Mouse (Mus musculus) cerebellum, postnatal 25 days (tissue): ENCODE measurements around the gene Cort.
"Not testable (repeated sequence)": the region's sequence is repeated elsewhere in the genome, so short reads cannot be mapped to it uniquely, and the experiment has no call there.

Experiments used
- DNase-seq, 2 experiments: peaks; one replicate each; pipeline ENCODE4 v3.0.0; 2021; ENCODE audit warnings: mixed read lengths in 2 of 2

The Cort gene

DNA sequence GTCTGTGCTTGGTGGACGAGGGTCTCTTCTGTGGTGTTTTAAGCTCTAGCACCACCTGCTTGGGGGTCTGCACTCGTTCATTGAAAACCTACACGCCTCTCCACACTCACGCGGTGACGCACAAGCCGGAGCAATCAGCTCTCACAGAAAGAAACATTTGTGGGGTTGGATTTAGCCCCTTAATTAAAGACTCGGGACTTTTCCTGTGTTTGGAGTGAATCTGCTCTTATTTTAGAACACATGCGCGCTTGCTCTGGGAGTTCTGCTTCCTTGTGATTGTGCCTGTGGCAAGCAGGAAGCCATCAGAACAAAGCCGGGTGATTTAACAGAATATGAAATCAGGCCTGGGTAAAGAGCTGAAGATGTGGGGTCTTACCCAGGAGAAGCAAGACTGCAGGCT lies at the start of gene Cort:
Gene Cort (minus strand): TSS at position 101 of the 400 bp plus-strand sequence.
- no peak for DNase-seq

DNA sequence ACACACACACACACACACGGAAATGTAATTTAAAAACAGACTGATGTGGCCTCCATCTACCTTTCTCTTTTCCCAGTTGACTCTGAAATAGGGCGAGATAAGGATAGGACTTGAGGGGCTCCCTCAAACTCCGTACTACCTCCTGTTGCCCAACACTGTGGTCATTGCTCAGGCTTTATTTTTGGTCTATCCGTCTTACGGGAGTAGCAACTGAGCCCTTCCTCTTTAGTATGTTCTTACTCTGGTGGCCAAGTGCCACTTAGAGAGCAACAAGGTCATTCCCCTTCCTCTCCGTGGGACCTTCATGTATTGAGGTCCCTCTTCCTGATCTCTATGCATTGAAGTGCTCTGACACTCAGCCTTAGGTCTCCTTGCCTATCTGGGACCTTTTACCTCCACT lies 47.1 kb upstream of the Cort start:
- no peak for DNase-seq

DNA sequence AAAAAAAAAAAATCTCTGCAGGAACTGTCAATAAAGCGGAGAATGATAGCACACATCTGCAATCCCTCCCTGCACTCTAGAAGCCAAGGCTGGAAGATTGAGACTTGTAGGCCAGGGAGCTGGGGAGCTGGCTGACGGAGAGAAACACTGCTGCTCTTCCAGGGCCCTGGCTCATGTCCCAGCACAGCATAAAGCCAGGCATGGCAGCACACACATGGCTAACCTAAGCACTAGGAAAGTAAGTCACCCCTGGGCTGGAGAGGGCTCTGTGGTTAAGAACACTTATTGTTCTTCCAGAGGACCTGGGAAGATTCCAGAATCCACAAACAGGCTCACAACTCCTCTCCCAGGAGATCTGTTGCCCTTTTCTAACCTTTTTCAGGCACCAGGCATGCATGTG lies 46.1 kb upstream of the Cort start:
- DNase-seq, result peak; percentile 58 to 76

DNA sequence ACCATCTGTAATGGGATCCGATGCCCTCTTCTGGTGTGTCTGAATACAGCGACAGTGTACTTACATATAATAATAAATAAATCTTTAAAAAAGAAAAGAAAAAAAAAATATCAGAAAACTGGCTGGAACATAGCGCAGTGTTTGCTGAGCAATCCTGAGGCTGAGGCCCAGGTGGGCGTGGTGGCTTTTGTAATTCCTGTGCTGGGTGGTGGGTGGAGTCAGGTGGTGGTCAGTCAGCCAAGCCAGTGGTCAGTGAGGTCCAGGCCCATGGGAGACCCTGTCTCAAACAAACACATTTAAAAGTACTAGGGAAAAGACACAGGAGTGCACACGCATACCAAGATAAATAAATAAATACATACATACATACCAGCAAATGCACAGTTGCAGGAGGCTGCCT lies 45.5 kb upstream of the Cort start:
- no peak for DNase-seq

DNA sequence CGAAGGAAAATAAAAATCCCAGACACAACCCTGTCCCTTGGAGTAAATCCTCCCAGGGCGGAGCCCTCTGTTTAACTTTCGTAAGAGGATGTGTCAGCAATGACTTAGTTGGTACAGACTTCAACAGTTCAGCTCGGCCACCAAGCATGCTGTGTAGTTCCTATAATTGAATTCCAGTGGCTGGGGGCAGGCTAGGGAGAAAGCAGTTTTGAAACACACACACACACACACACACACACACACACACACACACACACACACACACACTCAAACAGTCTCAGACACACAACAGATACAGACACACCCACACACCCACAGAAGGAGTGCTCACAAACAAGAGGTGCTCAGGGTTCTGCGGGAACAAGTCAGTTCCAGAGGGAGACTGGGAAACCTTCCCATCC lies 45.0 kb upstream of the Cort start:
- no peak for DNase-seq

DNA sequence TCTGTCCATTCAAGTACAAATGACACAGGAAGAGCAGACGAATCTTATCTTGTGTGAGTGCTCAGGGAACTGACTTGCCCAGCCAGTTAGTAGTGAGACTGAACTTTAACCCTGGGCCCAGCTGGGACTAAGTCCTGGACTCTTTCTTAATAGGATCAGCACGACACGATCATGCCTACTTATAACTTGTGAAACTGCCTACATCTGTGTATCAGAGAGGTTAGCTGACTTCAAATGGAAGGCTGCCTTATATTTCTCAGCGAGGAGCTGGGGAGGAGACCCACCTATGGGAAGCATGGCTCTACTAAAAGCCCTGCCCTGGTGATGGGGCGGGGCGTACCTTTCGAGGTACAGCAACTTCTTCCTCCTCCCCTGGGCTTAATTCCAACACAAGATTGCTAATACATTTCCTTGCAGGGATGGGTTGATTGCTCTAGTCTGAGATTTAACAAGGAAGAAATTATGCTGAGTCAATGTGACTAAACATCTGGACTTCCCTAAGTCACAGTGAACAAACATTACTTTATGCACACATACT lies 43.9 kb upstream of the Cort start:
- DNase-seq, result no peak

DNA sequence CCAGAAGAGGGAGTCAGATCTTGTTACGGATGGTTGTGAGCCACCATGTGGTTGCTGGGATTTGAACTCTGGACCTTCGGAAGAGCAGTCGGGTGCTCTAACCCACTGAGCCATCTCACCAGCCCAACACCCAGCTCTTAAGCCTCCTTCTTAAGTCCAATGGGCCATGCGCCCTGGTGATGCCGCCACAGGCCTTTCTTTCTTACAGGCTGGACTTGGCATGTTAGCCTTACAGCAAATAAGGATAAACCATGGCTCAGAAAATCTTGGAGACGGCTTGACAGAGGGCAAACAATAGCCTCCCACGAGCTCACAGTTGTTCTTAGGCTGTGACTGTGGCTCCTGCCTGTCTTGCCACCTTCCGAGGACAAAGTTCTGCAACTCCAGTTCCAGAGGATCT lies 43.4 kb upstream of the Cort start:
- DNase-seq, result not testable (repeated sequence)

DNA sequence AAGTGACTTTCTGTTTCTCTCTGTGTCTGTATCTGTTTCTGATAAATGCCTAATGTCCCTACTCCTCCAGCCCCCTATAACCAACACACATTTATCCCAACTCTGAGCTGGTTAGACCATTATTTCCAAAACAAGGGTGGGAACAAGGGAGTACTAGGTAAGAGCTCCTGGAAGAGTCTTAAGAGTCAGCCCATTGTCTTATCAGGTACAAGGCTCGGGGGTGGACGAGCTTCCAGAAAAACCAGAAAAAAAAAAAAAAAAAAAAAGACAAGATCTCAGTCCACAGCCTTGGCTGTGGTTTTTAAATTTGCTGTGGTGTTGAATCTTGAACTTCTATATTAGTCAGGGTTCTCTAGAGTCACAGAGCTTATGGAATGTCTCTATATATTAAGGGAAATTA lies 41.5 kb upstream of the Cort start:
- no peak for DNase-seq

DNA sequence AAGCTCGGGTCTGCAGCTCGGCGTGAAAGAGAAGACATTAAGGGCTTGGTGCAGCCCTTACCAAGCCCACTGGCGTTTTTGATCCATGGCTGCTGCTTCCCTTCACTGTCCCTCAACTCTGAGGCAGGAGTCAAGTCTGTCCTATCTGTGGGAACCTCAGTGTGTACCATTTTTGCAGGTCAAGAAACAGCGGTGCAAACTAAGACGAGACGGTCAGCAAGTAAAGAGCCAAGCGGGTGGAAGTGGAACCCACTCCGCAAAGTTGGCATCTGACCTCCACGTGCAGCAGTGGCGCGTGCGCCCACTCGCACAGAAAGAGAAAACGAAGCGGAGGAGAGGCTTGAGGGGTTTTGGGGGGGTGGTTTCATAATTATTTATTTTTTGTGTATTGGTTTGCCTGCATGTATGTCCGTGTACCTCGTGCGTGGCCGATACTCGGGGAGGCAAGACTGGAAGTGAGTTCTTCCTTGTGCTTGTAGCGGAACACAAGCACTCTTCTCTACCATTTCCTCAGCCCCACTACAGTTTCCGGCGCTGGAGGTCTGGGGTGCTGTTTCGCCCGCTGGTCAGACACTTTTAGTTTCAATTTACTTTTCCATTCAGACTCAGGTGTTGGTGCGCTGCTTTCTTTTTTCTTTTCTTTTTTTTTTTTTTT lies 40.5 kb upstream of the Cort start:
- peak in 1 of 2 experiments; percentile 29 for DNase-seq

DNA sequence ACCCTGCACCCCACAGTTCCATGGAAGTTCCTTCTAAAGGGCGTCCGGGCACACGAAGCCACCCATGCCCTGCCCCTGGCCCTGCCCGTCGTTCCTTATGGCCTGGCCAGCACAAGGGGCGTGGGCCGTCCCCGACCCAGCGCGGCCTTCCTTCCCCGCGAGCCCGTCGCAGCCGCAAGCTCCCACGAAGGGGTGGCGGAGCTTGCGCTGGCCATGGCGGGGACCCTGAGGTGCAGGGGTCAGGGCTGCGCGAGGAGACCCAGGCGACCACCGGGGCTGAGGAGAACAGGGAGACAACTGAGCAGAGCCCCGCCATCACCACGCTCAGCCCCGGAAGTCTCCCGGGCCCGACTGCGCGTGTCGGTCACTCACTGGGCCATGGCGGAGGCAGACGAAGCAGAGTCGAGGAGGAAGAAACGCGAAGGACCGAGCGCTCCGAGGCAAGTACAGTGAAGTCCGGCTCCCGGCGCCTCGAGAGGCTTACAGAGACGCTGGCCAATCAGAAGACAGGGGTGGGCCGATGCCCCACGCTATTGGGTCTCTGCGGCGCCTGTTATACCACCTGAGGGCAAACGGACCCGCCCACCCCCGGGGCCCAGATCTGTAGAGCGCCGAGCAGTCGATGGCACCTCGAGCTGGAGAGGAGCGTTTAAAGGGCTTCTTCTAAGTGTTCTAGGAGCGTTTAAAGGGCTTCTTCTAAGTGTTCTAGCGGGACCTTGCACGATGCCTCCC lies 39.8 kb upstream of the Cort start, which contains the start of gene Pgd:
Gene Pgd (minus strand): TSS at position 557 of the 732 bp plus-strand sequence.
- peak; percentile 97 to 98 for DNase-seq

DNA sequence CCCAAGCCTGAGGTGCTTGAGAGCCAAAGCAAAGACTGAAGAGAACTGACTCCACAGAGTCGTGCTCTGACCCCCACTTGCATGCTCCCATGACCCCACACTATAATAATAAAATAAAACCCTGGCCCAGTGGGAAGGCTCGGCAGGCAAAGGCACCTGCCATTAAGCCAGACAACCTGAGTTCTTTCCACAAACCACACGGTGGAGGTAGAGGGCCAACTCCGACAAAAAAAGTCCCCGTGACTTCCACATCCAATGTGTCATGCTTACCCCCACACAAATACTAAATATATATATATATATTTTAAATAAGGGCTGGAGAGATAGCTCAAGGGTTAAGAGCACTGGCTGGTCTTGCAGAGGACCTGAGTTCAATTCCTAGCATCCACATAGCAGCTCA lies 37.6 kb upstream of the Cort start:
- DNase-seq, result no peak

GRCm38 (mm10) chr4:149163196-149163595 lies 36.6 kb upstream of the Cort start:
- DNase-seq, result no peak

DNA sequence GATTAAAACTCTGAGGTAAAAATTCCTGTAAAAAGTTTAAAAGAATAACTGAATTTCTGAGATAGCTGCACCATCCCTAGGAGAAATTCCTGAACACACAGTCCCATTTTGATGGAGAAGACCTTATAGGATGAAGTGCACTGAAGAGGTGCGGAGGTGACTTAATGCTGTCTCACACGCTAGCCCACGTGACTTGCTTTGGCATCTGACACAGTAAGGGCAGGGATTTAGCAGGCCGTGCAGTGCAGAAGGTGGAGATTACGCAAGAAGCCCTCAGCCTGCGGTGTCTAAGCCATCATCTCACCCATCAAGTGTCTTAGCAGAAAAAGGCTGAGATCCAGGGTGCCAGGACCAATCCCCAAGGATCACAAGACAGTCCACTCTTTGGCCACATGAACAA lies 34.6 kb upstream of the Cort start:
- no peak for DNase-seq

- DNase-seq, result no peak
These were observed 33.3 kb upstream of the Cort start for GRCm38 (mm10) chr4:149159891-149160290.

DNA sequence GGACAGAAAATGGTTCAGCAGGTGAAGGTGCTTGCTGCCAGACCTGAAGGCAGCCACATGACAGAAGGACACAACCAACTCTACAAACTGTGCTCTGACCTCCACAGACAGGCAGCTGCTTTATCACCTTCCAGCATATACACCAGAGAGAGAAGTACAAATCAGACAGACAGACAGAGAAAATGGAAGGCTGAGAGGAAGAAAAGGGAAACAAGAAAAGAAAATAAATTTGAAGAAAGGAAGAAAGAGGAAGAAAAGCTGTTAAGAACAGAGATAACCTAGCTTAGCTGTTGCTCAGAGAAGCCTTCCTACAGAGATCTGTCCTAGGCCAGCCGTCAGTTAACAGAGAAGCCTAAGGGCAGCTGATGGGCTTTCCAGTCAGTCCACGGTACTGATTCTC lies 32.6 kb upstream of the Cort start:
- no peak for DNase-seq

GRCm38 (mm10) chr4:149157415-149157973 lies 30.9 kb upstream of the Cort start:
- DNase-seq, result no peak

DNA sequence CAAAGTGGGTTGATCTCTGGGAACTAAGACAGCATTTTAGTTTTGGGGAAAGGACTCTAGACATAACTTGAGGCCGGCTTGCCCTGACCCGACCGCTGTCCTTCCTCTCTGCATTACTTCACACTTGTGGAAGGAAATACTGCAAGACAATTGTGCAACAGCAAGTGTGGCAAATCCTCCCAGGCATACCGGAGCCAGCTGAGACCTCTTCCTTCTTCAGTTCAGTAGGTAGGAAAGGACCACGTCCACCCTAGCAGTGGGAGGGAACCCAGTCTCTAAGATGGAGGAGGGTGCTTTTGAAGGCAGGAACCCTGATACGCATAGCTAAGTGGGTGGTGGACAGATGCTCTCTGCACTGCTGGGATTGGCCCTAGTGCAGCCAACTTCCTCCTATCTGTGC lies 29.1 kb upstream of the Cort start:
- DNase-seq, result no peak

- DNase-seq, result no peak
These were observed 28.3 kb upstream of the Cort start for GRCm38 (mm10) chr4:149154859-149155258.

- no peak for DNase-seq
These were observed 24.2 kb upstream of the Cort start for GRCm38 (mm10) chr4:149150721-149151120.

GRCm38 (mm10) chr4:149150256-149150655 lies 23.7 kb upstream of the Cort start:
- DNase-seq, result no peak

GRCm38 (mm10) chr4:149149611-149150010 lies 23.0 kb upstream of the Cort start:
- DNase-seq, result no peak

- no peak for DNase-seq
These were observed 22.6 kb upstream of the Cort start for GRCm38 (mm10) chr4:149149196-149149595.

DNA sequence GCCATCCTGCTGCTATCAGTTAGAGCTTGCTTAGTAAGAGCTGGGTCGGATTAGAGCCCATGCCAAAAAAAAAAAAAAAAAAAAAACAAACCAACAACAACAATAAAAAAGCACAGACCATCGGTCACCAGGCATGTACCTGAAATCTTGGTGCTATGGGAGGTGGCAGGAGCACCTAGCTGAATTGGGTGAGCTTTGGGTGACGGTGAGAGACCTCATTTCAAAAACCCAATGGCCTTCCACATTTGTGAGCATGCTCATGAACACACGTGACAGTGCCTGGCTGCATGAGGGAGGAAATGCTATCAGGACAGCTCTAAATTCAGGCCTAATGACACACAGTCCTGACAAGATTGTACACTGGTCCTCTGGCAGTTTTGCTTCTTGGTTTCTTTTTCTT lies 21.5 kb upstream of the Cort start:
- no peak for DNase-seq

DNA sequence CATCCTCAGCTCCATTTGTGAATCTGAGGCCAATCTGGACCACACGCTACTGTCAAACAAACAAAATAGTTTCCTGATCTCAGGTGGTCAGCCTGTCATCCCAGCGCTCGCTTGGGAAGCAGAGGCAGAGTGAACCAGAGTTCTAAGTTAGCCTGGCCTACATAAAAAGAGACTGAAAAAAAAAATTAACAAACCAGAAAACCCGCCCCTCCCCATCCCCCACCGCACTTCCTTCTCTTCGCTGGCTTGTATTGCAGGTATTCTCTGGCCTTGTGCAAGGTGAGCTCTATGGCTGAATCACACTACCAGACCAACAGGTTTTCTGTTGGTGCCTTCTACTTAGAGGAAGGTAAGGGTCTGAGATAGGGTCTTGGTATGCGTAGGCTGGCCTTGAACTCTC lies 21.0 kb upstream of the Cort start:
- no peak for DNase-seq
